11 mouse cellular contexts compared by ENCODE assay signal in genomic region chr3:115985183-115985892, GRCm38 (mm10). TPM values are rescaled to one million over a fixed set of nuclear protein-coding genes. Genes with fewer than 3 reads are reported as not detected.
DNase-seq lines count a peak whose midpoint lies in the region; ATAC-seq and TF ChIP-seq lines count a peak whose summit lies in the region.
"Had no signal": no experiment of that assay in that cellular context is flagged by ENCODE, and none has a peak within 500 bp of the region (broad histone marks: within the 10 kb centered on the region; RNA-seq: fewer than 3 reads in every experiment).

No protein-coding gene starts in this region.

- peaks cover 7% of the 10 kb centered on the region; the same call in 1 of the 2 replicates for H3K4me1 ChIP-seq in embryonic facial prominence, embryonic 13.5 days
- no peaks in the 10 kb centered on the region for H3K4me1 ChIP-seq in embryonic facial prominence, embryonic 10.5 days
- H3K4me1 ChIP-seq in kidney, adult 2 months (ENCODE audit: control insufficient read depth, insufficient read depth, low read length): no peaks in the 10 kb centered on the region
- H3K4me1 ChIP-seq in kidney, embryonic 14.5 days (ENCODE audit: control insufficient read depth, insufficient read depth, low read length): no peaks in the 10 kb centered on the region
- H3K4me1 ChIP-seq: liver, embryonic 13.5 days; stomach, embryonic 15.5 days had no signal

- no peak for TF ChIP-seq CTCF in kidney, adult 2 months (conservative IDR thresholded peaks at IDR 0.05; ENCODE audit: insufficient read depth, insufficient read length, low read depth, low read length)

- H3K4me3 ChIP-seq in embryonic facial prominence, embryonic 13.5 days: no peak overlapping the region
- H3K4me3 ChIP-seq in embryonic facial prominence, embryonic 10.5 days: no peak overlapping the region
- no peak overlapping the region for H3K4me3 ChIP-seq in kidney, adult 2 months (ENCODE audit: insufficient read depth, low read depth, low read length)
- H3K4me3 ChIP-seq in kidney, embryonic 14.5 days (ENCODE audit: low read length): no peak overlapping the region
- H3K4me3 ChIP-seq: heart, embryonic 15.5 days; liver, embryonic 13.5 days; stomach, embryonic 15.5 days had no signal

- H3K27me3 ChIP-seq in embryonic facial prominence, embryonic 13.5 days: no peaks in the 10 kb centered on the region
- no peaks in the 10 kb centered on the region for H3K27me3 ChIP-seq in embryonic facial prominence, embryonic 10.5 days (replicated peaks; ENCODE audit: low read depth, poor library complexity, severe bottlenecking)
- no peaks in the 10 kb centered on the region for H3K27me3 ChIP-seq in kidney, adult 2 months (replicated peaks; ENCODE audit: control insufficient read depth, insufficient read depth, low read length)
- H3K27me3 ChIP-seq in kidney, embryonic 14.5 days (ENCODE audit: control insufficient read depth, insufficient read depth, low read length): no peaks in the 10 kb centered on the region
- H3K27me3 ChIP-seq: heart, embryonic 15.5 days; liver, embryonic 13.5 days; stomach, embryonic 15.5 days had no signal

- WGBS in embryonic facial prominence, embryonic 13.5 days: 68% methylated on average over 9 of the region's 9 CpGs
- WGBS in embryonic facial prominence, embryonic 10.5 days: 91% methylated on average over 9 of the region's 9 CpGs
- 54% methylated on average over 9 of the region's 9 CpGs for WGBS in kidney, adult 2 months
- 65% methylated on average over 9 of the region's 9 CpGs for WGBS in kidney, embryonic 14.5 days

- peak overlapping the region; percentile 39; the same call in 1 of the 2 replicates for H3K27ac ChIP-seq in embryonic facial prominence, embryonic 13.5 days
- H3K27ac ChIP-seq in embryonic facial prominence, embryonic 10.5 days (replicated peaks): no peak overlapping the region
- H3K27ac ChIP-seq in kidney, adult 2 months (ENCODE audit: insufficient read depth, low read depth, low read length): no peak overlapping the region
- no peak overlapping the region for H3K27ac ChIP-seq in kidney, embryonic 14.5 days (ENCODE audit: low read depth, low read length)
- H3K27ac ChIP-seq: heart, embryonic 15.5 days; liver, embryonic 13.5 days; stomach, embryonic 15.5 days had no signal

- no peak for TF ChIP-seq POLR2A in kidney, adult 2 months (IDR thresholded peaks at IDR 0.05; ENCODE audit: low read depth, low read length)

- H3K4me2 ChIP-seq in embryonic facial prominence, embryonic 13.5 days: no peak overlapping the region
- no peak overlapping the region for H3K4me2 ChIP-seq in kidney, embryonic 14.5 days (replicated peaks; ENCODE audit: low read depth, low read length)
- H3K4me2 ChIP-seq: heart, embryonic 15.5 days; liver, embryonic 13.5 days; stomach, embryonic 15.5 days had no signal

- ATAC-seq in embryonic facial prominence, embryonic 13.5 days (ENCODE audit: insufficient number of reproducible peaks, insufficient read depth, low FRiP score, low TSS enrichment, low read depth): no peak
- ATAC-seq in kidney, embryonic 14.5 days (ENCODE audit: low FRiP score, low TSS enrichment): no peak

- DNase-seq in embryonic facial prominence, embryonic 10.5 days (ENCODE audit: low spot score): no peak
- DNase-seq in kidney, adult 2 months: peak; percentile 33
- peak; percentile 39 for DNase-seq in adrenal gland, postnatal 25 days
- peak; percentile 32 to 49 for DNase-seq in kidney, postnatal 25 days
- DNase-seq in left cerebral cortex, adult 18-20 months (ENCODE audit: low spot score in 2 of 2): no peak
- DNase-seq in ovary, adult 18-20 months (ENCODE audit: low spot score): no peak
- DNase-seq: liver, embryonic 13.5 days had no signal

- H3K9ac ChIP-seq in embryonic facial prominence, embryonic 13.5 days: peak overlapping the region; percentile 32
- no peak overlapping the region for H3K9ac ChIP-seq in kidney, embryonic 14.5 days (ENCODE audit: low read depth, low read length)
- H3K9ac ChIP-seq: heart, embryonic 15.5 days; liver, embryonic 13.5 days; stomach, embryonic 15.5 days had no signal

- H3K9me3 ChIP-seq in embryonic facial prominence, embryonic 13.5 days: no peaks in the 10 kb centered on the region
- H3K9me3 ChIP-seq in embryonic facial prominence, embryonic 10.5 days: no peaks in the 10 kb centered on the region
- no peaks in the 10 kb centered on the region for H3K9me3 ChIP-seq in kidney, embryonic 14.5 days (ENCODE audit: control insufficient read depth, low read length)
- H3K9me3 ChIP-seq: heart, embryonic 15.5 days; liver, embryonic 13.5 days; stomach, embryonic 15.5 days had no signal

- H3K36me3 ChIP-seq in embryonic facial prominence, embryonic 13.5 days: peaks cover 72% of the 10 kb centered on the region
- H3K36me3 ChIP-seq in embryonic facial prominence, embryonic 10.5 days (replicated peaks): peaks cover 88% of the 10 kb centered on the region
- H3K36me3 ChIP-seq in kidney, adult 2 months (ENCODE audit: control insufficient read depth, insufficient read depth, low read length): peaks cover 12% of the 10 kb centered on the region
- peaks cover 54% of the 10 kb centered on the region for H3K36me3 ChIP-seq in kidney, embryonic 14.5 days (ENCODE audit: control insufficient read depth, insufficient read depth, low read length)

RNA-seq across cellular contexts. Expression of gene Slc30a7, which starts 21.9 kb away (rescaled TPM):
- polyA plus RNA-seq in embryonic facial prominence, embryonic 13.5 days (2015; fragmentation: Nextera tagmentation; extraction: Ambion mirVana): 29.0 and 35.8 TPM in 2 replicates
- polyA plus RNA-seq in embryonic facial prominence, embryonic 10.5 days (2016; fragmentation: Nextera tagmentation; extraction: Ambion mirVana): 24.6 and 28.8 TPM in 2 replicates
- polyA plus RNA-seq in kidney, adult 2 months (2012; rRNA removed): 9.2 and 14.6 TPM in 2 replicates
- polyA plus RNA-seq in kidney, embryonic 14.5 days (2014; fragmentation: Nextera tagmentation; extraction: Ambion mirVana): 22.6 and 34.2 TPM in 2 replicates
- 26.2 and 42.6 TPM in 2 replicates for total RNA-seq in adrenal gland, postnatal 25 days (2021)
- 10 to 100 TPM; 30.9 to 31.4 TPM for total RNA-seq in left cerebral cortex, adult 18-20 months (2021)

RNA-seq across cellular contexts. Expression of gene Extl2, which starts 21.9 kb away (rescaled TPM):
- polyA plus RNA-seq in embryonic facial prominence, embryonic 13.5 days (2015; fragmentation: Nextera tagmentation; extraction: Ambion mirVana): 18.0 and 20.7 TPM in 2 replicates
- 17.4 and 17.9 TPM in 2 replicates for polyA plus RNA-seq in embryonic facial prominence, embryonic 10.5 days (2016; fragmentation: Nextera tagmentation; extraction: Ambion mirVana)
- 12.3 and 14.7 TPM in 2 replicates for polyA plus RNA-seq in kidney, adult 2 months (2012; rRNA removed)
- 13.1 and 21.8 TPM in 2 replicates for polyA plus RNA-seq in kidney, embryonic 14.5 days (2014; fragmentation: Nextera tagmentation; extraction: Ambion mirVana)
- 25.1 and 26.4 TPM in 2 replicates for total RNA-seq in adrenal gland, postnatal 25 days (2021)
- 10 to 100 TPM; 76.9 to 77.5 TPM for total RNA-seq in left cerebral cortex, adult 18-20 months (2021)

Comparison
In these comparisons a context has a peak if more than half of its experiments do, and no peak if none do; other contexts are left out.
1. DNase-seq: peak in kidney, adult 2 months (single experiment), adrenal gland, postnatal 25 days (single experiment) and kidney, postnatal 25 days (2 of 2); none in embryonic facial prominence, embryonic 10.5 days (single experiment), left cerebral cortex, adult 18-20 months (0 of 2) and ovary, adult 18-20 months (single experiment).